Comparison of ENCODE assay signal across 8 mouse cellular contexts in the genomic region with DNA sequence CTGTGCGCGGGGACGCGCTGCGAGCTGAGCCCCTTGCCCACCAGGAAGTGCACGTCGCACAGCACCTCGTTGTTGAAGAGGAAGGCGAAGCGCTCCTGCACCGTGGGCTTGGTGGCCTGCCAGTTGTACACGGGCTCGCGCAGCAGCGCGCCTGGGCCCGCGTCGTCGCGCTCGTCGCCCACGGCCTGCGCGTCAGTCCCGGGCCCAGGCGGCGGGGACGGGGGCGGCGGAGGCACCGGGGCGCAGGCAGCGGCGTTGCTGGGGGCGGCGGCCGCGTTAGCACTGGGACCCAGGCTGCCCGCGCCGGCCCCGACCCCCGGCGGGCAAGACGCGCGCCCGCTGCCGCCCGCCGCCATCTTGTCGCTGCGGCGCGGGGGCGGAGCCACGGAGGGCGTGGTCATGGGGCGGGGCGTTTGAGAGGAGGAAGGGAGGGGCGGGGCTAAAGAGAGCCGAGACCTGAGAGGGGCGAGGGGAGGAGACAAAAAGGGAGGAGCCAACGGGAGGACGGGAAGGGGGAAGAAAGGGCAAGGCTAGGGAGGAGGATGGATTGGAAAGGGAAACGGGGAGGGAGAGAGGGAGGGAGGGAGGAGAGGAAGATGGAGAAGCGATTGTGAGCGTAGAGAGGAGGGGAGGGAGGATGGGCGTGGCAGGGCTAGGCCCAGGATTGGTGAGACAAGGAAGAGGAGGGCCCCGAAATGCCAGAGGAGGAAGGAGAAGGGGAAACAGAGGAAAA. TPM values are rescaled to one million over a fixed set of nuclear protein-coding genes. Genes with fewer than 3 reads are reported as not detected.
DNase-seq lines count a peak whose midpoint lies in the region; ATAC-seq and TF ChIP-seq lines count a peak whose summit lies in the region.

No protein-coding gene starts in this region.

- peak; percentile 83 for DNase-seq in G1E (ENCODE audit: low spot score)
- peak; percentile 98 to 99 for DNase-seq in cerebellum, adult 18-20 months
- peak; percentile 98 for DNase-seq in heart, postnatal 4 days
- peak; percentile 91 to 95 for DNase-seq in layer of hippocampus, adult 8-10 months (ENCODE audit: low spot score in 2 of 2)
- DNase-seq in ovary, adult 18-20 months (ENCODE audit: low spot score) = peak; percentile 97
- DNase-seq in thymus, postnatal 0 days (ENCODE audit: low spot score) = peak; percentile 94

- no peaks in the 10 kb centered on the region for H3K9me3 ChIP-seq in G1E (replicated peaks)
- H3K9me3 ChIP-seq in forebrain, embryonic 16.5 days (ENCODE audit: control insufficient read depth, low read length) = no peaks in the 10 kb centered on the region
- H3K9me3 ChIP-seq in lung, embryonic 15.5 days = no peaks in the 10 kb centered on the region

- H3K4me1 ChIP-seq in G1E (ENCODE audit: insufficient read depth, low read depth, low read length) = peaks cover 64% of the 10 kb centered on the region
- H3K4me1 ChIP-seq in forebrain, embryonic 16.5 days (replicated peaks; ENCODE audit: control insufficient read depth, insufficient read depth, low read length) = peaks cover 24% of the 10 kb centered on the region
- peaks cover 29% of the 10 kb centered on the region for H3K4me1 ChIP-seq in lung, embryonic 15.5 days

- 1% methylated on average over 68 of the region's 72 CpGs for WGBS in forebrain, embryonic 16.5 days
- under 1% methylated on average over 65 of the region's 72 CpGs for WGBS in lung, embryonic 15.5 days

- no peaks in the 10 kb centered on the region for H3K27me3 ChIP-seq in G1E (ENCODE audit: insufficient read depth, low read length)
- no peaks in the 10 kb centered on the region for H3K27me3 ChIP-seq in forebrain, embryonic 16.5 days (replicated peaks; ENCODE audit: control insufficient read depth, insufficient read depth, low read length)
- no peaks in the 10 kb centered on the region for H3K27me3 ChIP-seq in lung, embryonic 15.5 days

- no peak for TF ChIP-seq CTCF in G1E (IDR thresholded peaks at IDR 0.05; ENCODE audit: low read depth, low read length)

- H3K4me2 ChIP-seq in forebrain, embryonic 16.5 days (ENCODE audit: low read length) = peak overlapping the region; percentile 78
- peak overlapping the region; percentile 85 for H3K4me2 ChIP-seq in lung, embryonic 15.5 days

- H3K36me3 ChIP-seq in G1E (replicated peaks) = peaks cover 27% of the 10 kb centered on the region
- H3K36me3 ChIP-seq in forebrain, embryonic 16.5 days (ENCODE audit: control insufficient read depth, insufficient read depth) = no peaks in the 10 kb centered on the region
- no peaks in the 10 kb centered on the region for H3K36me3 ChIP-seq in lung, embryonic 15.5 days

- peak; percentile 88 for ATAC-seq in G1E (ENCODE audit: extremely low read depth, insufficient number of reproducible peaks, low FRiP score, poor library complexity, severe bottlenecking)
- ATAC-seq in forebrain, embryonic 16.5 days = peak; percentile 89
- peak; percentile 87 for ATAC-seq in lung, embryonic 15.5 days (ENCODE audit: borderline replicate concordance, extremely low read depth, low FRiP score, low TSS enrichment)

- peak overlapping the region; percentile 94 for H3K27ac ChIP-seq in forebrain, embryonic 16.5 days (ENCODE audit: low read length)
- peak overlapping the region; percentile 95 for H3K27ac ChIP-seq in lung, embryonic 15.5 days

- H3K4me3 ChIP-seq in G1E (ENCODE audit: low read depth, low read length) = peak overlapping the region; percentile 99
- H3K4me3 ChIP-seq in forebrain, embryonic 16.5 days (replicated peaks; ENCODE audit: low read length) = peak overlapping the region; percentile 77
- H3K4me3 ChIP-seq in lung, embryonic 15.5 days = peak overlapping the region; percentile 94

- peak overlapping the region; percentile 88 for H3K9ac ChIP-seq in forebrain, embryonic 16.5 days (replicated peaks; ENCODE audit: low read depth, low read length)
- H3K9ac ChIP-seq in lung, embryonic 15.5 days = peak overlapping the region; percentile 94

RNA-seq across cellular contexts. Expression of a gene that starts 0.6 kb away (rescaled TPM):
- total RNA-seq in G1E (2014; fragmentation: Nextera tagmentation) (11.1 and 19.7 TPM in 2 replicates), G1E (2017) (17.9 and 19.2 TPM in 2 replicates)
- 96.3 and 102 TPM in 2 replicates for polyA plus RNA-seq in G1E (2012)
- 75.2 and 79.7 TPM in 2 replicates for polyA plus RNA-seq in forebrain, embryonic 16.5 days (2015; fragmentation: Nextera tagmentation; extraction: Ambion mirVana)
- 10 to 100 TPM; 42.2 to 42.4 TPM for total RNA-seq in heart, postnatal 4 days (2021)
- total RNA-seq in layer of hippocampus, adult 8-10 months (2022) = 100 to 1,000 TPM in 2 of 4 experiments, 10 to 100 TPM in 2; 92.1 to 103 (median 97.9) TPM
- 83.0 and 85.2 TPM in 2 replicates for polyA plus RNA-seq in lung, embryonic 15.5 days (2015; fragmentation: Nextera tagmentation; extraction: Ambion mirVana)
- polyA plus RNA-seq in thymus, postnatal 0 days (2015; fragmentation: Nextera tagmentation; extraction: Ambion mirVana) = 31.6 and 31.9 TPM in 2 replicates

RNA-seq across cellular contexts. Expression of a gene that starts 21.6 kb away (rescaled TPM):
- 127 and 140 TPM in 2 replicates for total RNA-seq in G1E (2014; fragmentation: Nextera tagmentation)
- total RNA-seq in G1E (2017) = 70.4 and 72.2 TPM in 2 replicates
- polyA plus RNA-seq in G1E (2012) = 455 and 521 TPM in 2 replicates
- polyA plus RNA-seq in forebrain, embryonic 16.5 days (2015; fragmentation: Nextera tagmentation; extraction: Ambion mirVana) = 57.1 and 61.2 TPM in 2 replicates
- total RNA-seq in heart, postnatal 4 days (2021) = 100 to 1,000 TPM; 105 TPM
- total RNA-seq in layer of hippocampus, adult 8-10 months (2022) = 10 to 100 TPM; 41.9 to 50.0 (median 45.1) TPM
- polyA plus RNA-seq in lung, embryonic 15.5 days (2015; fragmentation: Nextera tagmentation; extraction: Ambion mirVana) = 99.8 and 104 TPM in 2 replicates
- 119 and 125 TPM in 2 replicates for polyA plus RNA-seq in thymus, postnatal 0 days (2015; fragmentation: Nextera tagmentation; extraction: Ambion mirVana)

RNA-seq across cellular contexts. Expression of a gene that starts 33.7 kb away (rescaled TPM):
- 91.3 and 110 TPM in 2 replicates for total RNA-seq in G1E (2014; fragmentation: Nextera tagmentation)
- 189 and 193 TPM in 2 replicates for total RNA-seq in G1E (2017)
- polyA plus RNA-seq in G1E (2012) = 470 and 513 TPM in 2 replicates
- polyA plus RNA-seq in forebrain, embryonic 16.5 days (2015; fragmentation: Nextera tagmentation; extraction: Ambion mirVana) = 91.3 and 96.9 TPM in 2 replicates
- total RNA-seq in heart, postnatal 4 days (2021) = 100 to 1,000 TPM; 142 to 162 TPM
- 100 to 1,000 TPM; 190 to 230 (median 201) TPM for total RNA-seq in layer of hippocampus, adult 8-10 months (2022)
- polyA plus RNA-seq in lung, embryonic 15.5 days (2015; fragmentation: Nextera tagmentation; extraction: Ambion mirVana) = 142 and 152 TPM in 2 replicates
- 153 and 160 TPM in 2 replicates for polyA plus RNA-seq in thymus, postnatal 0 days (2015; fragmentation: Nextera tagmentation; extraction: Ambion mirVana)

RNA-seq across cellular contexts. Expression of a gene that starts 45.5 kb away (rescaled TPM):
- 44.4 and 52.8 TPM in 2 replicates for total RNA-seq in G1E (2014; fragmentation: Nextera tagmentation)
- 53.8 and 61.8 TPM in 2 replicates for total RNA-seq in G1E (2017)
- polyA plus RNA-seq in G1E (2012) = 45.8 and 54.2 TPM in 2 replicates
- 56.9 and 59.4 TPM in 2 replicates for polyA plus RNA-seq in forebrain, embryonic 16.5 days (2015; fragmentation: Nextera tagmentation; extraction: Ambion mirVana)
- total RNA-seq in heart, postnatal 4 days (2021) = 10 to 100 TPM; 12.5 to 13.0 TPM
- 10 to 100 TPM; 13.8 to 18.0 (median 15.0) TPM for total RNA-seq in layer of hippocampus, adult 8-10 months (2022)
- 44.5 and 44.7 TPM in 2 replicates for polyA plus RNA-seq in lung, embryonic 15.5 days (2015; fragmentation: Nextera tagmentation; extraction: Ambion mirVana)
- polyA plus RNA-seq in thymus, postnatal 0 days (2015; fragmentation: Nextera tagmentation; extraction: Ambion mirVana) = 107 and 114 TPM in 2 replicates

RNA-seq across cellular contexts. Expression of a gene that starts 45.7 kb away (rescaled TPM):
- total RNA-seq in G1E (2014; fragmentation: Nextera tagmentation) (2.3 and 7.4 TPM in 2 replicates), G1E (2017) (5.9 and 10.3 TPM in 2 replicates)
- 7.5 and 8.2 TPM in 2 replicates for polyA plus RNA-seq in G1E (2012)
- 32.5 and 44.1 TPM in 2 replicates for polyA plus RNA-seq in forebrain, embryonic 16.5 days (2015; fragmentation: Nextera tagmentation; extraction: Ambion mirVana)
- total RNA-seq in heart, postnatal 4 days (2021) = 1 to 10 TPM; 3.2 to 4.6 TPM
- total RNA-seq in layer of hippocampus, adult 8-10 months (2022) = 10 to 100 TPM; 56.6 to 73.2 (median 69.8) TPM
- 19.8 and 23.0 TPM in 2 replicates for polyA plus RNA-seq in lung, embryonic 15.5 days (2015; fragmentation: Nextera tagmentation; extraction: Ambion mirVana)
- polyA plus RNA-seq in thymus, postnatal 0 days (2015; fragmentation: Nextera tagmentation; extraction: Ambion mirVana) = 17.8 and 20.1 TPM in 2 replicates

Comparison
In these comparisons a context has a peak if more than half of its experiments do, and no peak if none do; other contexts are left out.
1. Peak in every context shown above with its lines: DNase-seq, ATAC-seq, H3K4me3 ChIP-seq and H3K27ac ChIP-seq.